Mouse (Mus musculus) MEL (cell line): ENCODE data around the gene Timm22.

ENCODE experiments used
- CTCF ChIP-seq, 3 experiments: IDR thresholded peaks in 2 of 3; conservative IDR thresholded peaks in 1 of 3; 2 replicates each; pipeline ENCODE4 v1.5.1; 2011 to 2012; ENCODE audit warnings: low read length in 3 of 3, low read depth in 2 of 3, mild to moderate bottlenecking in 2 of 3, improper control_type of control experiment in 1 of 3, inconsistent platforms in 1 of 3, mixed read lengths in 1 of 3, moderate library complexity in 1 of 3; ENCODE audit not compliant: control insufficient read depth in 1 of 3, insufficient read depth in 1 of 3, poor library complexity in 1 of 3, severe bottlenecking in 1 of 3
- EP300 ChIP-seq, 2 experiments: IDR thresholded peaks; 2 replicates each; pipeline ENCODE4 v1.6.1; 2011; ENCODE audit warnings: improper control_type of control experiment in 2 of 2, low read length in 2 of 2, low read depth in 1 of 2, mild to moderate bottlenecking in 1 of 2
- GABPA ChIP-seq: IDR thresholded peaks from 2 replicates; pipeline ENCODE4 v1.6.1; 2012; ENCODE audit warnings: low read depth, mild to moderate bottlenecking, inconsistent platforms, low read length, improper control_type of control experiment, moderate library complexity
- KAT2A ChIP-seq: conservative IDR thresholded peaks from 2 replicates; pipeline ENCODE4 v1.6.1; 2012; ENCODE audit warnings: low read depth, low read length, improper control_type of control experiment, inconsistent platforms
- MAX ChIP-seq: IDR thresholded peaks from 2 replicates; pipeline ENCODE4 v1.6.1; 2011; ENCODE audit warnings: low read length, improper control_type of control experiment
- POLR2A ChIP-seq, 2 experiments: IDR thresholded peaks; 2 replicates each; pipeline ENCODE4 v1.6.1; 2011 to 2012; ENCODE audit warnings: low read length in 2 of 2, mild to moderate bottlenecking in 2 of 2, control low read depth in 1 of 2, improper control_type of control experiment in 1 of 2, low read depth in 1 of 2, moderate library complexity in 1 of 2; ENCODE audit not compliant: control insufficient read depth in 1 of 2, insufficient read depth in 1 of 2, poor library complexity in 1 of 2
- POLR2AphosphoS2 ChIP-seq: IDR thresholded peaks from 2 replicates; pipeline ENCODE4 v1.6.1; 2011; ENCODE audit warnings: low read length, improper control_type of control experiment
- SIN3A ChIP-seq: IDR thresholded peaks from 2 replicates; pipeline ENCODE4 v1.6.1; 2012; ENCODE audit warnings: low read length, improper control_type of control experiment, inconsistent platforms
- TAL1 ChIP-seq: IDR thresholded peaks from 2 replicates; pipeline ENCODE4 v1.6.1; 2012; ENCODE audit warnings: mild to moderate bottlenecking, inconsistent platforms, low read length, moderate library complexity, mixed read lengths
- USF1 ChIP-seq: IDR thresholded peaks from 2 replicates; pipeline ENCODE4 v1.6.1; 2014; ENCODE audit warnings: low read depth, mild to moderate bottlenecking, inconsistent platforms, low read length, improper control_type of control experiment, moderate library complexity
- ZNF384 ChIP-seq: IDR thresholded peaks from 2 replicates; pipeline ENCODE4 v1.6.1; 2012; ENCODE audit warnings: low read depth, mild to moderate bottlenecking, inconsistent platforms, low read length, improper control_type of control experiment

GRCm38 (mm10) chr11:76392996-76393395 lies 13.8 kb upstream of the Timm22 start:
- TF ChIP-seq CTCF (IDR thresholded peaks at IDR 0.05 in 2 of 3, conservative IDR thresholded peaks at IDR 0.05 in 1 of 3; ENCODE audit: control insufficient read depth in 1 of 3, insufficient read depth in 1 of 3, low read depth in 2 of 3, low read length in 3 of 3, poor library complexity in 1 of 3, severe bottlenecking in 1 of 3) (no peak), POLR2A (IDR thresholded peaks at IDR 0.05; ENCODE audit: control insufficient read depth in 1 of 2, insufficient read depth in 1 of 2, low read depth in 1 of 2, low read length in 2 of 2, poor library complexity in 1 of 2) (no peak), GABPA (no peak), USF1 (no peak), SIN3A (no peak), EP300 (IDR thresholded peaks at IDR 0.05; ENCODE audit: low read depth in 1 of 2, low read length in 2 of 2) (no peak), MAX (no peak), KAT2A (no peak), ZNF384 (no peak), TAL1 (no peak), POLR2AphosphoS2 (no peak)
